Mouse (Mus musculus): ENCODE measurements at regions not wholly inside any gene's neighbourhood (a gene's known extent, or its start where the extent isn't known, plus 50 kb on each side); places are given as distances from the start of the nearest gene placed in this dataset.
A peak's percentile ranks its signal among the peaks of the same experiment; 100 is the strongest.
"Not testable (repeated sequence)": the region's sequence is repeated elsewhere in the genome, so short reads cannot be mapped to it uniquely, and the experiment has no call there.

- no peak for DNase-seq
- Histone ChIP-seq H3K4me1 (ENCODE audit: control insufficient read depth, insufficient read depth, low read length) (peaks cover 5% of the 10 kb centered on the region), H3K36me3 (ENCODE audit: control insufficient read depth, insufficient read depth, low read length) (no peaks in the 10 kb centered on the region), H3K27ac (no peak overlapping the region), H3K4me3 (no peak overlapping the region), H3K27me3 (ENCODE audit: control insufficient read depth, insufficient read depth, low read length) (no peaks in the 10 kb centered on the region), H3K9ac (ENCODE audit: low read depth, low read length) (no peak overlapping the region), H3K79me2 (replicated peaks; ENCODE audit: control insufficient read depth, insufficient read depth, low read length) (no peaks in the 10 kb centered on the region)
- no peak for TF ChIP-seq CTCF (IDR thresholded peaks at IDR 0.05)
- TF ChIP-seq POLR2A (IDR thresholded peaks at IDR 0.05; ENCODE audit: insufficient read depth, low read depth, low read length): no peak
- no peak for TF ChIP-seq EP300 (IDR thresholded peaks at IDR 0.05; ENCODE audit: insufficient read depth, low read depth, low read length)
- intact Hi-C loops (cut with DNase I): no loop called here
- 43% methylated on average over 12 of the region's 12 CpGs for WGBS
These were observed 50.7 kb downstream of the H2al2a start for GRCm38 (mm10) chr2:17946047-17946446.

GRCm38 (mm10) chr2:17945369-17945915 lies 51.3 kb downstream of the H2al2a start:
- Histone ChIP-seq H3K4me1 (ENCODE audit: control insufficient read depth, insufficient read depth, low read length) (peaks cover 5% of the 10 kb centered on the region), H3K36me3 (ENCODE audit: control insufficient read depth, insufficient read depth, low read length) (no peaks in the 10 kb centered on the region), H3K27me3 (ENCODE audit: control insufficient read depth, insufficient read depth, low read length) (no peaks in the 10 kb centered on the region), H3K9ac (ENCODE audit: low read depth, low read length) (no peak overlapping the region), H3K27ac (no peak overlapping the region), H3K4me3 (no peak overlapping the region), H3K79me2 (replicated peaks; ENCODE audit: control insufficient read depth, insufficient read depth, low read length) (no peaks in the 10 kb centered on the region)
- no peak for DNase-seq
- TF ChIP-seq POLR2A (IDR thresholded peaks at IDR 0.05; ENCODE audit: insufficient read depth, low read depth, low read length) (no peak), EP300 (IDR thresholded peaks at IDR 0.05; ENCODE audit: insufficient read depth, low read depth, low read length) (no peak), CTCF (IDR thresholded peaks at IDR 0.05) (no peak)
- 51% methylated on average over 7 of the region's 7 CpGs for WGBS
- intact Hi-C loops (cut with DNase I): no loop called here

DNA sequence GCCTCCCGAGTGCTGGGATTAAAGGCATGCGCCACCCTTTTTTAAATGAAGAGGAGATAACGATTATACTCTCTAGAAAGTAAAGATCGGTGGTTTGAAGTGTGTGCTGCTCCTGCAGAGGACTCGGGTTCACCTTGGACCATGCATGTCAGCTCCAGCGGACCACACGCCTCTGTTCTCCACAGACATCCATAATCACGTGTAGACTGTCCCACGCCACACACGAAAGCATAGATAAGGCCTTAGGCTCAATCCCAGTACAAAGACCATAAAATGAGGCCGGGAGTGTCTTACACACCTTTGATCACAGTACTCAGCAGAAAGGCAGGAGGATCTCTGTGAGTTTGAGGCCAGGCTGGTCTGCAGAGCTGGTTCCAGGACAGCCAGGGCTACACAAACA lies 53.3 kb downstream of the H2al2a start:
- Histone ChIP-seq H3K79me2 (replicated peaks; ENCODE audit: control insufficient read depth, insufficient read depth, low read length) (no peaks in the 10 kb centered on the region), H3K4me1 (ENCODE audit: control insufficient read depth, insufficient read depth, low read length) (peaks cover 5% of the 10 kb centered on the region), H3K9ac (ENCODE audit: low read depth, low read length) (no peak overlapping the region), H3K4me3 (no peak overlapping the region), H3K27me3 (ENCODE audit: control insufficient read depth, insufficient read depth, low read length) (no peaks in the 10 kb centered on the region), H3K36me3 (ENCODE audit: control insufficient read depth, insufficient read depth, low read length) (no peaks in the 10 kb centered on the region), H3K27ac (no peak overlapping the region)
- 95% methylated on average over 11 of the region's 11 CpGs for WGBS
- no peak for DNase-seq
- intact Hi-C loops (cut with DNase I): no loop called here
- TF ChIP-seq CTCF (IDR thresholded peaks at IDR 0.05) (no peak), EP300 (IDR thresholded peaks at IDR 0.05; ENCODE audit: insufficient read depth, low read depth, low read length) (no peak), POLR2A (IDR thresholded peaks at IDR 0.05; ENCODE audit: insufficient read depth, low read depth, low read length) (no peak)

DNA sequence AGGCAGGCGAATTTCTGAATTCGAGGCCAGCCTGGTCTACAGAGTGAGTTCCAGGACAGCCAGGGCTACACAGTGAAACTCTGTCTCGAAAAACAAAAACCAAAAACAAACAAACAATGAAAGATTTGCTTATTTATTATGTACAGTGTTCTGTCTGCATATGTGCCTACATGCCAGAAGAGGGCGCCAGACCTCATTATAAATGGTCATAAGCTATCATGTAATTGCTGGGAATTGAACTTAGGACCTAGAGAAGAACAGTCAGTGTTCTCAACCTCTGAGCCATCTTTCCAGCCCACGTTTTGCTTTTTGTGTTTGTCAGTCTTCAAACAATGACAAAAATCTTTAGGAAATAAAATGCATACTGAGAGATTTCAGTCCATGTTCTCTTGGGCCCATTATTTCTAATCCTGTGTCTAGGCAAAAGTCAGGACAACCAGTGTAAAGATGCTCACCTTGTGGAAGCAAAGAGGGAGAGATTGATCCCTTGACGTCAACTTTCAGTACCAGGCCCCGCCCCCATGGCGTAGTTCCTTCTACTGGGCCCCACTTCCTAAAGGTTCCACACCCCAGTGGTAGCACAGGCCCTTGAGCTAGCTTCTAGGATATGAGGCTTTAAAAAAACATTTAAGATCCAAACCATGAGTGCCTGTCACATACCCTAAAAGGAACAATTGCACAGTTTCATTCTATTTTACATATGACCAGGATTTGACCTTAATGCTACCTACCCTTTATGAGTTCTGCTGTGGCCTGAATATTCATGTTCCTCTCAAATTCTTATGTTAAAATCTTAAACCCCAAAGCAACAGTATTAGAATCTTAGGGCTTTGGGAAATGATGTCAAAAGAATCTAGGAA lies 54.0 kb downstream of the H2al2a start:
- intact Hi-C loops (cut with DNase I): no loop called here
- Histone ChIP-seq H3K4me3 (no peak overlapping the region), H3K27me3 (ENCODE audit: control insufficient read depth, insufficient read depth, low read length) (no peaks in the 10 kb centered on the region), H3K27ac (no peak overlapping the region), H3K4me1 (ENCODE audit: control insufficient read depth, insufficient read depth, low read length) (peaks cover 5% of the 10 kb centered on the region), H3K79me2 (replicated peaks; ENCODE audit: control insufficient read depth, insufficient read depth, low read length) (no peaks in the 10 kb centered on the region), H3K9ac (ENCODE audit: low read depth, low read length) (no peak overlapping the region), H3K36me3 (ENCODE audit: control insufficient read depth, insufficient read depth, low read length) (no peaks in the 10 kb centered on the region)
- no peak for TF ChIP-seq EP300 (IDR thresholded peaks at IDR 0.05; ENCODE audit: insufficient read depth, low read depth, low read length)
- TF ChIP-seq POLR2A (IDR thresholded peaks at IDR 0.05; ENCODE audit: insufficient read depth, low read depth, low read length): no peak
- TF ChIP-seq CTCF (IDR thresholded peaks at IDR 0.05): peak; percentile 70
- WGBS: 74% methylated on average over 8 of the region's 8 CpGs
- no peak for DNase-seq

DNA sequence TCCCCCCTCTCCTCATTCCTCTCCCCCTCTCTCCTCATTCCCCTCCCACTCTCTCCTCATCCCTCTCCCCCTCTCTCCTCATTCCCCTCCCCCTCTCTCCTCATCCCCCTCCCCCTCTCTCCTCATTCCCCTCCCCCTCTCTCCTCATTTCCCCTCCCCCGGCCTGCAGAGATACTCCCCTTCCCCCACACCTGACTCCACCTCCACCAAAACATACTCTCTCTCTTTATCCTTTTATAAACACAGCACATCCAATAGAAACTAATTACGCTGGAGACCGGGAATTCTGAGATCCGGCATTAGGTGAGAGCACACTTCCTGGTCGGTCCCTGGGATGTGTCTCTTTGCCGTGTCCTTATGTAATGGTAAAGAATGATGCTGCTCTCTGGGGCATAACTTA lies 54.8 kb downstream of the H2al2a start:
- no peaks in the 10 kb centered on the region for H3K79me2 ChIP-seq (replicated peaks; ENCODE audit: control insufficient read depth, insufficient read depth, low read length)
- DNase-seq: no peak
- no peaks in the 10 kb centered on the region for H3K27me3 ChIP-seq (ENCODE audit: control insufficient read depth, insufficient read depth, low read length)
- H3K27ac ChIP-seq: no peak overlapping the region
- no peak overlapping the region for H3K4me3 ChIP-seq
- WGBS: 84% methylated on average over 6 of the region's 6 CpGs
- no peak overlapping the region for H3K9ac ChIP-seq (ENCODE audit: low read depth, low read length)
- H3K36me3 ChIP-seq (ENCODE audit: control insufficient read depth, insufficient read depth, low read length): no peaks in the 10 kb centered on the region
- no peak for TF ChIP-seq POLR2A (IDR thresholded peaks at IDR 0.05; ENCODE audit: insufficient read depth, low read depth, low read length)
- no peak for TF ChIP-seq CTCF (IDR thresholded peaks at IDR 0.05)
- TF ChIP-seq EP300 (IDR thresholded peaks at IDR 0.05; ENCODE audit: insufficient read depth, low read depth, low read length): no peak
- intact Hi-C loops (cut with DNase I): no loop called here
- peaks cover 5% of the 10 kb centered on the region for H3K4me1 ChIP-seq (ENCODE audit: control insufficient read depth, insufficient read depth, low read length)

DNA sequence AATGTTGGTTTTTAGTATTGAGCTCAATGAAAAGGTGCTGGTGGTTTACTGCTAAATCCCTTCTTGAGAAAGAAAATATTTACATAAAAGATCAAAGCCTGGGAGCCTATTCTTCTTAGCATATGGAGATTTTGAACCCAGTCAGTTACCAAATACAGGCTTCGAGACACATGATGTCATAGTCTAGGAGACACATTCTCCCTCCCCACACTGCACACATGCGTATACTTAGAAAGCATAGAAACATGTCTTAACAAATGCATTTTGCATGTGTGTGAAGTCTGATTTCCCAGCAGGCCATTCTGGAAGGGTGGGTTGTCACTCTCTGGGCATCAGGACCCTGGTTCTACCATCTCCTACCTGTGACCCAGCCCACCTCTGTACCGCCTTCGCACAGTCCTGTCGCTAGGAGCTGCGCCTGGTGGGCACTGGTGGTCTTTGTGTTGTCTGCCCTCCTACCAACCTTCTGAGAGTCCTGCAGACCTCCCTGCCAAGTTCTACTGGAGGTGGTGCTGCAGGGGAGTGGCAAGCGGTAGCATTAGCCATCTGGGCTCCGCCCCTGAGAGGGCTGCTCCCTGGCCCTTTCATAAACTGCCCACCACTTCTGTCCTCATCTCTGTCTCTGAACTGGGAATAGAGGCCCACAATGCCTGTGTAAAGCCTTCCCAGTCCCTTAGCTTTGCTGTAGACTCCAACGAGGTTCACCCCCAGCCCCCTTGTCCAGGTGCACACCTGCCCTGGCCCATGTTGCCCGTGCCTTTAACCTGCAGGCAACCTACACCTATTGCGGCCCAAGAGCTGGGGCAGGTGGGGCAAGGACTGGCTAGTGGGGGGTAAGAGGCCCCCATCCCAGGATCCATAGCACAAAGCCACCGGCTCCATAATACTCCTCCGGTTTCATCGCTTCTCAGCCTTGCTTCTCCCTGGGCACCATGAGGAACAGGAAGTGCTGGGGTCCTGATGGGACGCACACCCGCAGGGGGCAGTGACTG lies 56.6 kb downstream of the H2al2a start:
- H3K27me3 ChIP-seq (ENCODE audit: control insufficient read depth, insufficient read depth, low read length); intact Hi-C loops (cut with DNase I); H3K79me2 ChIP-seq (replicated peaks; ENCODE audit: control insufficient read depth, insufficient read depth, low read length); DNase-seq; H3K36me3 ChIP-seq (ENCODE audit: control insufficient read depth, insufficient read depth, low read length); H3K27ac ChIP-seq; H3K9ac ChIP-seq (ENCODE audit: low read depth, low read length); H3K4me3 ChIP-seq; H3K4me1 ChIP-seq (ENCODE audit: control insufficient read depth, insufficient read depth, low read length): not testable (repeated sequence)
- 79% methylated on average over 15 of the region's 16 CpGs for WGBS
